Mouse (Mus musculus) heart, adult 2 months (tissue): ENCODE data around the gene Kpna6. TPM values are rescaled to one million over a fixed set of nuclear protein-coding genes. Genes with fewer than 3 reads are reported as not detected.
"Not testable (repeated sequence)": the region's sequence is repeated elsewhere in the genome, so short reads cannot be mapped to it uniquely, and the experiment has no call there.

Experiments used
- DNase-seq, 2 experiments: peaks; one replicate each; pipeline ENCODE4 v3.0.0; 2021
- H3K27ac ChIP-seq: fragments of 200-600 bp; 2 replicates; pipeline ENCODE4 v1.8.1; 2022
- H3K27me3 ChIP-seq: fragments of 200-500 bp; 2 replicates; pipeline ENCODE4 v1.6.1; 2012; ENCODE audit warnings: mild to moderate bottlenecking, low read length, inconsistent platforms, mixed read lengths; ENCODE audit not compliant: control insufficient read depth, insufficient read depth
- H3K36me3 ChIP-seq: fragments of 200-500 bp; 2 replicates; pipeline ENCODE4 v1.6.1; 2012; ENCODE audit warnings: low read length, inconsistent platforms; ENCODE audit not compliant: control insufficient read depth, insufficient read depth
- H3K4me1 ChIP-seq: fragments of 200-500 bp; 2 replicates; pipeline ENCODE4 v1.6.1; 2011; ENCODE audit warnings: low read length; ENCODE audit not compliant: control insufficient read depth, insufficient read depth
- H3K4me3 ChIP-seq: fragments of 200-600 bp; 2 replicates; pipeline ENCODE4 v1.8.1; 2022
- H3K79me2 ChIP-seq: fragments of 200-500 bp; replicated peaks from 2 replicates; pipeline ENCODE4 v1.6.1; 2012; ENCODE audit warnings: mild to moderate bottlenecking, inconsistent platforms, low read length, moderate library complexity, mixed read lengths; ENCODE audit not compliant: control insufficient read depth, insufficient read depth
- H3K9ac ChIP-seq: fragments of 200-500 bp; 2 replicates; pipeline ENCODE4 v1.6.1; 2012; ENCODE audit warnings: low read depth, mild to moderate bottlenecking, control low read depth, inconsistent platforms, low read length, mixed read lengths
- CTCF ChIP-seq: fragments of 200-600 bp; IDR thresholded peaks from 2 replicates; pipeline ENCODE4 v1.8.1; 2022; ENCODE audit warnings: antibody characterized with exemption, mild to moderate bottlenecking, moderate library complexity
- EP300 ChIP-seq: fragments of 200-500 bp; IDR thresholded peaks from 2 replicates; pipeline ENCODE4 v1.6.1; 2011; ENCODE audit warnings: low read depth, low read length, control low read depth; ENCODE audit not compliant: insufficient read depth
- POLR2A ChIP-seq: fragments of 200-500 bp; IDR thresholded peaks from 2 replicates; pipeline ENCODE4 v1.6.1; 2011; ENCODE audit warnings: mild to moderate bottlenecking, low read depth, low read length, control low read depth; ENCODE audit not compliant: insufficient read depth
- WGBS: fragments of 180-500 bp; shearing (Covaris S2); methylation state at CpG from one replicate; pipeline ENCODE4 v1.1.7; 2018; 5-methylcytosine and 5-hydroxymethylcytosine counted together
- intact Hi-C: fragments of 180-260 bp; cut with DNase I; formaldehyde crosslinking; loops from one replicate; pipeline ENCODE4 v1.15.1; 2025
- polyA plus RNA-seq: library from polyadenylated mRNA; depleted of rRNA; stranded (reverse); fragments of >200 nt; gene quantifications from 2 replicates; pipeline ENCODE4 v1.2.3, GENCODE M21; 2012
- total RNA-seq, 2 experiments: library from RNA; stranded (reverse); gene quantifications; 2 replicates each; pipeline ENCODE4 v1.2.3; 2021

The Kpna6 gene
- total and polyA plus RNA-seq, 3 experiments = 28.2 to 79.2 (median 69.6) TPM

DNA sequence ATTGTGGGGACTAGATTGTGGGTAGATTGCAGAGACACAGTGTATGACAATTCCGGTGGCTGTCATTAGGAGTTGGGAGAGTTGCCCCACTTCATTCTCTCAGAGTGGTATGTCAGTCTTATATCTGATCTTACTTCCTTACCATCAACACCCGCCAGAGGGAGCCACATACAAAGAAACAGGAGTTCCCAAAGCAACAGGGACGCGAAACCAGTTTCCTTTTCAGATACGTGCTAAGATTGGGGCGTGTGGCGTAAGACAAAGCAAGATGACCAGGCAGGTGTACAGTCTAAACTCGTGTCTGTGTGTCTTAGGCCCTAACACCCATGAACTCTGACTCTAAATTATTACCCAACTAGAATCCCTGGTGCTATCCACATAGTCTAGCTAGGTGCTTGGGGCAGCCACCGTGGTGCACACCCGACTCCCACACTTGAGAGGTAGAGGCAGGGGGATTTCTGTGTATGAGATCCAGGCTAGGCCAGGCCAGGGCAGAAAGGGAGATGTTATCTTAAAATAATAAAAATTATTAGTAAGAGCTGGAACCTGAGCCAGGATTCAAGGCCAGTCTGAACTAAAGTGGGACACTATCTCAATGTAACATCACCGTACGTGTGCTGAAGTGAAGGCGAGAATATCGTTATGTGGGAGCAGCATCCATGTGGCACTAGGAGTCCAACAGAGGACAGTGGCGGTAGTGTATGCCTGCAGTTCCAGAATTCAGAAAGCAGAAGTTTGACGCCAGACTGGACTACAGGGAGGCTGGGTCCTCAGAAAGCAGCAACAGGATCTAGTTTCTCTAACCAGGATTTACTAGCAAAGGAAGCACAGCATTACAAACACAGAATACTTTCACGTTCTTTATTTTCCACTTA is 29.2 kb upstream of the Kpna6 start:
- peak; percentile 78 to 79 for DNase-seq
- H3K36me3 ChIP-seq = no peaks in the 10 kb centered on the region
- H3K27ac ChIP-seq = peak overlapping the region; percentile 7; the same call in 1 of the 2 replicates
- intact Hi-C loops = loop anchor here (1.0 to 5.0 kb wide), 4 partner anchors 83 to 386 kb away; no protein-coding TSS in a partner anchor
- peaks cover 4% of the 10 kb centered on the region for H3K4me1 ChIP-seq
- no peaks in the 10 kb centered on the region for H3K27me3 ChIP-seq
- no peak for TF ChIP-seq POLR2A
- TF ChIP-seq EP300 = peak; percentile 77
- peak; percentile 93 for TF ChIP-seq CTCF
- H3K4me3 ChIP-seq = no peak overlapping the region
- WGBS = 30% methylated on average over 17 of the region's 17 CpGs
- H3K9ac ChIP-seq = 0 out of 2 replicates have a peak overlapping the region, but pooled peaks have one; percentile 1
- no peaks in the 10 kb centered on the region for H3K79me2 ChIP-seq

DNA sequence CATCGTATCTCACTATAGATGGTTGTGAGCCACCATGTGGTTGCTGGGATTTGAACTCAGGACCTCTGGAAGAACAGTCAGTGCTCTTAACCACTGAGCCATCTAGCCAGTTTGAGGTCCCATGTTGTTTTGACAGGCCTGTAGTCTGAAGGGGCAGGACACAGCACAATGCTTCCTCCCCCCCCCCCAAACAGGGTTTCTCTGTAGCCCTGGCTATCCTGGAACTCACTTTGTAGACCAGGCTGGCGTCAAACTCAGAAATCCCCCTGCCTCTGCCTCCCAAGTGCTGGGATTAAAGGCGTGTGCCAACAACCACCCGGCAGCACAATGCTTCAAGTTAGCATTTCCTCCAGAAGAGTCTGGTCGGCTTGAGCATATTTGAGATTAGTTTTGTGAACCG is 28.1 kb upstream of the Kpna6 start:
- not testable (repeated sequence) for H3K27me3 ChIP-seq, DNase-seq, H3K4me1 ChIP-seq, H3K9ac ChIP-seq, H3K27ac ChIP-seq, H3K36me3 ChIP-seq, H3K79me2 ChIP-seq, H3K4me3 ChIP-seq
- WGBS = 82% methylated on average over 6 of the region's 6 CpGs
- intact Hi-C loops = loop anchor here (1.0 to 5.0 kb wide), 3 partner anchors 228 to 387 kb away; no protein-coding TSS in a partner anchor

DNA sequence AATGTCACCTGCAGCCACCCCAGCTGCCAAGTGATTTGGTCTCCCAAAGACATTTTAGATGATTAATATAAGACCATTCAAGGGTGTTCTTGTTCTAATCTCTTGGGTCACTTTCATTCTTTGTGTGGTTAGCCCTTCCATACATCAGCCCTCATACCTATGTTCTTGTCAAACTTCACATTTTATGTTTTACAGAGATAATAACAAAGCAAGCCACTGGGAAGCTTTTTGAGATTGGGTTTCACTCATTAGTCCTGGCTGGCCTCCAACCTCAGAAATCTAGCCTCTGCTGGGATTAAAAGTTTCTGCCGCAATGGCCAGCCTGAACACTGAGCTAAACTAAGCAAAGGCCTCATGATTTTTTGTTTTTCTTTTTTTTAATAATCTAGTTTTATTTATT is 27.6 kb upstream of the Kpna6 start:
- no peak overlapping the region for H3K4me3 ChIP-seq
- H3K4me1 ChIP-seq = peaks cover 4% of the 10 kb centered on the region
- H3K36me3 ChIP-seq = peaks cover 1% of the 10 kb centered on the region; the same call in 1 of the 2 replicates
- no peak for TF ChIP-seq CTCF
- no peak for TF ChIP-seq POLR2A
- TF ChIP-seq EP300 = no peak
- 60% methylated on average over 1 of the region's 1 CpGs for WGBS
- H3K27ac ChIP-seq = no peak overlapping the region
- H3K9ac ChIP-seq = no peak overlapping the region
- intact Hi-C loops = loop anchor here (5.0 kb wide), 2 partner anchors 287 to 387 kb away; no protein-coding TSS in a partner anchor
- H3K27me3 ChIP-seq = no peaks in the 10 kb centered on the region
- H3K79me2 ChIP-seq = no peaks in the 10 kb centered on the region
- DNase-seq = no peak

DNA sequence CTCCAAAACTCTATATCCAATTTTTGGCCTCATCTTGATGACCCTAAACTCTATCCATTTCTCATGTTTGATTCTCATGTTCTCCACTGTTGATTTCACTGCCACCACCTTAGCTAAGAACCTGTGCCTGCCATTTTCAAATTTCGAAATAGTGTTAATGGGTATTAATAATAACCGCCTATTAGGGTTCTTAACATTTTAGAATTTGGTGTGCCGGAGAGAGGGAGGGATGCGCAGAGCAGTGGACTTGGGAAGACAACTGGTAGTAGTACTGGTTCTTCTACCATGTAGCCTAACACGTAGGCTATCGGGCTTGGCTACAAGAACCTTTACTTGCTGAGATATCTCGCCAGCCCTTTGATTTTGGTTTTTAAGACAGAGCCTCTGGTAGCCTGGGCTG is 24.6 kb upstream of the Kpna6 start:
- intact Hi-C loops = loop anchor here (2.0 kb wide), 1 partner anchor 46 kb away; the partner anchor contains the start of gene Khdrbs1
- no peak for DNase-seq
- peak overlapping the region; percentile 91 for H3K4me3 ChIP-seq
- peaks cover 1% of the 10 kb centered on the region; the same call in 1 of the 2 replicates for H3K36me3 ChIP-seq
- H3K79me2 ChIP-seq = 0 out of 2 replicates have a peak, but pooled peaks cover 2% of the 10 kb centered on the region
- no peaks in the 10 kb centered on the region for H3K27me3 ChIP-seq
- WGBS = 78% methylated on average over 7 of the region's 7 CpGs
- peak overlapping the region; percentile 81 for H3K27ac ChIP-seq
- H3K9ac ChIP-seq = peak overlapping the region; percentile 30
- TF ChIP-seq CTCF (no peak), EP300 (no peak), POLR2A (no peak)
- peaks cover 2% of the 10 kb centered on the region for H3K4me1 ChIP-seq

DNA sequence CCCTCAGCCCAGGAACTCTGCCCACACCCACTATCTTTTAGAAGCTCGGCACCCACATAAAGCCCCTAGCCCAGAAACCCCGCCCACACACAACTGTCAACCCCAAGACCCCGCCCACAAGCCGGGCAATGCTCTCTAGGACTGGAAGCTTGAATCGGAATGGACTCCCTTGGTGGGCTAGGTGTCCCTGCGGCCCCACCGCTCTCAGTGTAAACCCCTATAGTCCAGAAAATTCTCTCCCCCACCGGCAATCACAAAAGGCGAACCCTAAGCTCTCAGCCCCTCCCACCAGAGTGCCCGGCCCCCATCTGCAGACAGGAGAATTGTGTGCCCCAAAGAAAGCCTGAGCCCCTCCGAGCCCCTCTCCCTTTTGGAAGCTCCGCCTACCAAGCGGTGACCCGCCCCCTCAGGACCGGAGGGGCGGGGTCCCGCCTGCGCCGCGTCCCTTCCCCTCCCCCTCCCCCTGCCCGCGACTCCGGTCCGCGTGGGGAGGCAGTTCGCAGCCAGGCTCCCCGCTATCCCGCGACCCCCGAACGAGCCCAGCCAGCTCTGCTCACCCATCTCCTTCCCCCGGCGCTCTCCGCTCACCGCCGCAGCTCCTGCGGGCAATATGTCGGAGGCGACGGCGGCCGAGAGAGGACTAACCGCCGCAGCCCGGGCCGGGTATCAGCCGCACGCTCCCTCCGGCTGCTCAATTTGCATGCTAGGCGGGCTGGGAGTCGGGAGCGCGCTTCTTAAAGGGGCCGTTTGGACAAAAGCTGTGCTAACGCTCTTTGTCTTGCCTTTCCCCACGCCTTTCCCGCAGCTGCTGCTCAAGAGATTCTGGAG is 23.8 kb upstream of the Kpna6 start, which contains the start of gene Tmem39b:
Gene Tmem39b (minus strand): TSS at position 681 of the 828 bp plus-strand sequence.
- intact Hi-C loops = loop anchor here (1.0 to 2.0 kb wide), 2 partner anchors 24 to 46 kb away; partner anchors contain the start of genes Khdrbs1 and Kpna6
- TF ChIP-seq POLR2A = 0 out of 2 replicates have a peak, but pooled peaks have one; percentile 25
- TF ChIP-seq CTCF = no peak

More for the DNA sequence above, 23.8 kb upstream of the Kpna6 start, which contains the start of gene Tmem39b:
- Histone ChIP-seq H3K4me1 (no peaks in the 10 kb centered on the region), H3K27me3 (no peaks in the 10 kb centered on the region), H3K36me3 (peaks cover 1% of the 10 kb centered on the region; the same call in 1 of the 2 replicates), H3K79me2 (0 out of 2 replicates have a peak, but pooled peaks cover 2% of the 10 kb centered on the region), H3K9ac (peak within 1 kb of the TSS; percentile 93), H3K27ac (peak within 1 kb of the TSS; percentile 81), H3K4me3 (peak within 1 kb of the TSS; percentile 91)
- DNase-seq = peak; percentile 93 to 95
- under 1% methylated on average over 56 of the region's 57 CpGs for WGBS
